Mouse (Mus musculus) gastrocnemius, postnatal 14 days (tissue): ENCODE results near the gene Patj. TPM values are rescaled to one million over a fixed set of nuclear protein-coding genes. Genes with fewer than 3 reads are reported as not detected.
"Not testable (repeated sequence)": the region's sequence is repeated elsewhere in the genome, so short reads cannot be mapped to it uniquely, and the experiment has no call there.

Experiments
- DNase-seq: peaks from one replicate; pipeline ENCODE4 v3.0.0; 2021; ENCODE audit warnings: mixed read lengths
- intact Hi-C: fragments of 180-260 bp; cut with DNase I; formaldehyde crosslinking; loops from one replicate; pipeline ENCODE4 v1.15.1; 2025; ENCODE audit warnings: low total_unique reads
- long read RNA-seq, 2 experiments: library from polyadenylated mRNA; stranded (forward); transcript quantifications; one replicate each; pipeline ENCODE4 v2.0.0; 2021
- total RNA-seq, 2 experiments: library from RNA; stranded (reverse); gene quantifications; 2 replicates each; pipeline ENCODE4 v1.2.3; 2021

Gene Patj
- 1 to 10 TPM; 1.9 to 2.7 TPM for total RNA-seq
- long read RNA-seq, experiment 1, full-length matches to known transcripts, result 1 of 2 reads
- long read RNA-seq, experiment 1, partial matches to known transcripts, result 1 of 2 reads
- long read RNA-seq, experiment 1, other reads (novel, unspliced or antisense), result 0 of 2 reads
- long read RNA-seq, experiment 2, full-length matches to known transcripts, result 2 of 3 reads
- long read RNA-seq, experiment 2, partial matches to known transcripts, result 0 of 3 reads
- long read RNA-seq, experiment 2, other reads (novel, unspliced or antisense), result 1 of 3 reads

GRCm38 (mm10) chr4:98395690-98396437 is at the start of gene Patj:
Gene Patj (plus strand): TSS chr4:98395785.
- intact Hi-C loops, result no loop called here
- DNase-seq, result peak; percentile 60

- no peak for DNase-seq
- intact Hi-C loops, result no loop called here
Measured at GRCm38 (mm10) chr4:98348580-98348979, 47.0 kb upstream of the Patj start.

GRCm38 (mm10) chr4:98358034-98358809 is 37.4 kb upstream of the Patj start:
- intact Hi-C loops, result no loop called here
- no peak for DNase-seq

- DNase-seq, result no peak
- intact Hi-C loops, result no loop called here
Measured at GRCm38 (mm10) chr4:98375401-98375800, 20.2 kb upstream of the Patj start.

GRCm38 (mm10) chr4:98376943-98377342 is 18.6 kb upstream of the Patj start:
- DNase-seq, result no peak
- intact Hi-C loops, result no loop called here

- intact Hi-C loops, result no loop called here
Measured at GRCm38 (mm10) chr4:98382716-98383424, 12.7 kb upstream of the Patj start, which contains the start of gene Tm2d1. Gene Tm2d1 (minus strand): TSS chr4:98383306.

GRCm38 (mm10) chr4:98385036-98385435 is 10.5 kb upstream of the Patj start:
- DNase-seq, result no peak
- intact Hi-C loops, result no loop called here

More at GRCm38 (mm10) chr4:98382716-98383424, 12.7 kb upstream of the Patj start, which contains the start of gene Tm2d1:
- DNase-seq, result peak; percentile 85

- intact Hi-C loops, result no loop called here
- no peak for DNase-seq
Measured at GRCm38 (mm10) chr4:98395346-98395689, 267 bp upstream of the Patj start.

GRCm38 (mm10) chr4:98400926-98401583 is 5.5 kb downstream of the Patj start:
- intact Hi-C loops, result no loop called here
- DNase-seq, result no peak

- DNase-seq, result no peak
- intact Hi-C loops, result no loop called here
Measured at GRCm38 (mm10) chr4:98401584-98401962, 6.0 kb downstream of the Patj start.

GRCm38 (mm10) chr4:98403492-98403891 is 7.9 kb downstream of the Patj start:
- intact Hi-C loops, result no loop called here
- no peak for DNase-seq

GRCm38 (mm10) chr4:98404412-98404811 is 8.8 kb downstream of the Patj start:
- DNase-seq, result no peak
- intact Hi-C loops, result no loop called here

- intact Hi-C loops, result no loop called here
- no peak for DNase-seq
Measured at GRCm38 (mm10) chr4:98408455-98408854, 12.9 kb downstream of the Patj start.

- DNase-seq, intact Hi-C loops: not testable (repeated sequence)
Measured at GRCm38 (mm10) chr4:98415150-98415549, 19.6 kb downstream of the Patj start.

- intact Hi-C loops, result no loop called here
- no peak for DNase-seq
Measured at GRCm38 (mm10) chr4:98428371-98428770, 32.8 kb downstream of the Patj start.

- intact Hi-C loops, result no loop called here
- DNase-seq, result no peak
Measured at GRCm38 (mm10) chr4:98435641-98436457, 40.3 kb downstream of the Patj start.

GRCm38 (mm10) chr4:98436664-98437363 is 41.2 kb downstream of the Patj start:
- no peak for DNase-seq
- intact Hi-C loops, result no loop called here
